Mouse (Mus musculus) lung, embryonic 16.5 days (tissue): ENCODE measurements around the gene Mydgf. TPM values are rescaled to one million over a fixed set of nuclear protein-coding genes. Genes with fewer than 3 reads are reported as not detected.

ENCODE experiments used
- ATAC-seq: fragments of 200-750 bp; cut with Nextera tagmentation; 2 replicates; pipeline ENCODE4 v1.8.0; 2017; ENCODE audit warnings: low read depth, mild to moderate bottlenecking, moderate library complexity
- H3K27ac ChIP-seq: fragments of 300-500 bp; sonication (generic); 2 replicates; pipeline ENCODE4 v1.5.1; 2014; ENCODE audit warnings: mild to moderate bottlenecking, control low read depth, low read length
- H3K27me3 ChIP-seq: fragments of 300-500 bp; sonication (generic); 2 replicates; pipeline ENCODE4 v1.6.1; 2014; ENCODE audit warnings: low read depth, low read length, mixed read lengths; ENCODE audit not compliant: control insufficient read depth, insufficient read depth
- H3K36me3 ChIP-seq: fragments of 300-500 bp; sonication (generic); 2 replicates; pipeline ENCODE4 v1.6.1; 2014; ENCODE audit warnings: low read length; ENCODE audit not compliant: control insufficient read depth, insufficient read depth
- H3K4me1 ChIP-seq: fragments of 300-500 bp; sonication (generic); replicated peaks from 2 replicates; pipeline ENCODE4 v1.6.1; 2014; ENCODE audit warnings: low read length, mixed read lengths; ENCODE audit not compliant: control insufficient read depth, insufficient read depth
- H3K4me2 ChIP-seq: fragments of 300-500 bp; sonication (generic); 2 replicates; pipeline ENCODE4 v1.6.1; 2014; ENCODE audit warnings: low read depth, low read length, control low read depth
- H3K4me3 ChIP-seq: fragments of 300-500 bp; sonication (generic); 2 replicates; pipeline ENCODE4 v1.5.1; 2014; ENCODE audit warnings: mild to moderate bottlenecking, low read length, control low read depth
- H3K9ac ChIP-seq: fragments of 300-500 bp; sonication (generic); 2 replicates; pipeline ENCODE4 v1.6.1; 2014; ENCODE audit warnings: low read length, control low read depth
- H3K9me3 ChIP-seq: fragments of 300-500 bp; sonication (generic); 2 replicates; pipeline ENCODE4 v1.6.1; 2016; ENCODE audit warnings: low read length; ENCODE audit not compliant: control insufficient read depth
- WGBS: fragments of 180-500 bp; shearing (Covaris S2); extraction: QIAGEN DNeasy Blood & Tissue Kit; methylation state at CpG from one replicate; pipeline ENCODE4 v1.1.7; 2014; 5-methylcytosine and 5-hydroxymethylcytosine counted together
- polyA plus RNA-seq: library from polyadenylated mRNA; unstranded; fragments of >200 nt; fragmentation: Nextera tagmentation; extraction: Ambion mirVana; gene quantifications from 2 replicates; pipeline ENCODE4 v1.2.1, GENCODE M21; 2015

The Mydgf gene
- polyA plus RNA-seq, 1 experiment from 2014 or later, result 93.0 TPM

DNA sequence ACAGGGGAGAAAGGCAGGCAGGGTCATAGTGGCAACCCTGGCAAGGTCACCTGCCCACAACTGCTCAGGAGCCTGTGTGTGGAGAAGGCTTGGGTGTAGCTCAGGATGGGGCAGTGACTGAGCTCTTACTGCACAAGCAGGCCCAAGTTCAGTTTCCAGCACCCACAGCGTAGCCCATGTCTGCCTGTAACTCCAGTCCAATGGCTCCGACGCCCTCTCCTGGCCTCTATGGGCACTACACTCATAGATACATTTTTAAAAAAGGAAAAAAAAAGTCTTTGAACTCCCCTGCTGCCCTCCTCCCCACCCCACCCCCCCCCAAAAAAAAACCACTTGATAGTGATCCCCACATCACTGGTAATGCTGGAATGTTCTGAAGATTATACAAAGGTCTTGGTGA is 17.9 kb upstream of the Mydgf start:
- Histone ChIP-seq H3K9me3 (no peaks in the 10 kb centered on the region), H3K36me3 (peaks cover 69% of the 10 kb centered on the region), H3K4me2 (no peak overlapping the region), H3K9ac (no peak overlapping the region), H3K4me1 (no peaks in the 10 kb centered on the region), H3K27ac (no peak overlapping the region), H3K27me3 (no peaks in the 10 kb centered on the region), H3K4me3 (no peak overlapping the region)
- 67% methylated on average over 3 of the region's 3 CpGs for WGBS
- no peak for ATAC-seq

- Histone ChIP-seq H3K9me3 (no peaks in the 10 kb centered on the region), H3K4me1 (no peaks in the 10 kb centered on the region), H3K4me2 (no peak overlapping the region), H3K36me3 (peaks cover 69% of the 10 kb centered on the region), H3K4me3 (no peak overlapping the region), H3K27me3 (no peaks in the 10 kb centered on the region), H3K9ac (no peak overlapping the region), H3K27ac (no peak overlapping the region)
- ATAC-seq, result no peak
- WGBS, result 84% methylated on average over 9 of the region's 9 CpGs
Observed at GRCm38 (mm10) chr17:56200586-56200985, 16.9 kb upstream of the Mydgf start.

GRCm38 (mm10) chr17:56196860-56197259 is 13.1 kb upstream of the Mydgf start:
- no peak overlapping the region for H3K9ac ChIP-seq
- ATAC-seq, result no peak
- H3K4me1 ChIP-seq, result no peaks in the 10 kb centered on the region
- no peak overlapping the region for H3K27ac ChIP-seq
- H3K27me3 ChIP-seq, result no peaks in the 10 kb centered on the region
- no peaks in the 10 kb centered on the region for H3K9me3 ChIP-seq
- WGBS, result 63% methylated on average over 2 of the region's 2 CpGs
- peaks cover 48% of the 10 kb centered on the region for H3K36me3 ChIP-seq
- no peak overlapping the region for H3K4me2 ChIP-seq
- no peak overlapping the region for H3K4me3 ChIP-seq

DNA sequence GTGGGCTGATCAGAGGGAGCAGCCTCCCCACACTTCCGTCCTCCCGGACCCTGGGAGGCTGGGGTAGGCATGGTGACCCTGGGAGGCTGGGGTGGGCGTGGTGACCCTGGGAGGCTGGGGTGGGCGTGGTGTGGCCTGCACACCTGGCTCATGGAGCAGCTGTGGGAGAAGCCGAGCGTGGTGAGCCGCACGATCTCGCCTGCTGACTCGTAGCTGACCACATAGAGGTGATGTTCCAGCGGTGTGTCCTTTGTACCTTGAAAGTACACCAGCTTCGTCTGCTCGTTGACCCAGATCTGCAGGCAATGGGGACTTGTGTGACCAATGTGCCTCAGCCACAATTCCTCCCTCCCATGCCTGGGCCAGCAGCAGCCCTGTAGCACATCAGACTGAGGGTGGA is 11.0 kb upstream of the Mydgf start:
- Histone ChIP-seq H3K4me1 (no peaks in the 10 kb centered on the region), H3K4me2 (no peak overlapping the region), H3K27me3 (no peaks in the 10 kb centered on the region), H3K9ac (no peak overlapping the region), H3K36me3 (peaks cover 47% of the 10 kb centered on the region), H3K9me3 (no peaks in the 10 kb centered on the region), H3K4me3 (no peak overlapping the region), H3K27ac (no peak overlapping the region)
- WGBS, result 84% methylated on average over 13 of the region's 13 CpGs
- no peak for ATAC-seq

DNA sequence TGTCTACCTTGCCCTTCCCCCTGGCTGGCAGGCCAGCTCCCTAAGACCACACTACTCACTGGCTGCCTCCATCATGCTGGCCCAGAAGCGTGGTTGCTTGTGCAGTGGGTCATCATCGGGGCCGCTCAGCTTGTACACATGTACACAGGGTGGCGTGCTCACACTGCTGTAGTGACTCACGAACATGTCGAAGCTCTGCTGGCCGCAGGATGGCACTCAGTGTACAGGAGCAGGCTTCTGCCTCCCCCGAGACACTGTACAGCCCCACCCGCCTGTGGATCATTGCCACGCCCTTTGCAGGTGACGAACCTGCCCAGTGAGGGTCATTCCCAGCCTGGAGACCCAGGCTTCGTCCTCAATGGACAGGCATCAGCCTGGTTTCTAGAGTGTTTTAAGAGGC is 10.6 kb upstream of the Mydgf start:
- no peaks in the 10 kb centered on the region for H3K27me3 ChIP-seq
- ATAC-seq, result no peak
- H3K4me1 ChIP-seq, result no peaks in the 10 kb centered on the region
- no peaks in the 10 kb centered on the region for H3K9me3 ChIP-seq
- peaks cover 47% of the 10 kb centered on the region for H3K36me3 ChIP-seq
- H3K4me2 ChIP-seq, result no peak overlapping the region
- no peak overlapping the region for H3K4me3 ChIP-seq
- H3K27ac ChIP-seq, result no peak overlapping the region
- 89% methylated on average over 12 of the region's 12 CpGs for WGBS
- no peak overlapping the region for H3K9ac ChIP-seq

GRCm38 (mm10) chr17:56191266-56191665 is 7.5 kb upstream of the Mydgf start:
- 86% methylated on average over 6 of the region's 6 CpGs for WGBS

GRCm38 (mm10) chr17:56185281-56186141 is 1.8 kb upstream of the Mydgf start:
- H3K9me3 ChIP-seq, result no peaks in the 10 kb centered on the region
- peaks cover 12% of the 10 kb centered on the region for H3K4me1 ChIP-seq
- peaks cover 25% of the 10 kb centered on the region for H3K36me3 ChIP-seq
- H3K27ac ChIP-seq, result peak overlapping the region; percentile 83
- no peaks in the 10 kb centered on the region for H3K27me3 ChIP-seq
- peak overlapping the region; percentile 13 for H3K4me2 ChIP-seq
- no peak overlapping the region for H3K4me3 ChIP-seq
- 34% methylated on average over 11 of the region's 11 CpGs for WGBS
- ATAC-seq, result peak; percentile 76
- no peak overlapping the region for H3K9ac ChIP-seq

More at GRCm38 (mm10) chr17:56191266-56191665, 7.5 kb upstream of the Mydgf start:
- no peak overlapping the region for H3K27ac ChIP-seq
- no peak overlapping the region for H3K4me2 ChIP-seq
- H3K36me3 ChIP-seq, result peaks cover 39% of the 10 kb centered on the region
- no peaks in the 10 kb centered on the region; the same call in 1 of the 2 replicates for H3K4me1 ChIP-seq
- H3K9me3 ChIP-seq, result no peaks in the 10 kb centered on the region
- H3K27me3 ChIP-seq, result no peaks in the 10 kb centered on the region
- no peak overlapping the region for H3K4me3 ChIP-seq
- no peak overlapping the region for H3K9ac ChIP-seq
- no peak for ATAC-seq

GRCm38 (mm10) chr17:56182975-56183657 is 604 bp downstream of the Mydgf start:
- WGBS, result under 1% methylated on average over 14 of the region's 14 CpGs
- no peaks in the 10 kb centered on the region for H3K27me3 ChIP-seq
- ATAC-seq, result peak; percentile 5

GRCm38 (mm10) chr17:56175416-56175815 is 8.3 kb downstream of the Mydgf start:
- Histone ChIP-seq H3K27ac (no peak overlapping the region), H3K4me1 (peaks cover 7% of the 10 kb centered on the region), H3K4me2 (no peak overlapping the region), H3K9ac (no peak overlapping the region), H3K27me3 (no peaks in the 10 kb centered on the region), H3K4me3 (no peak overlapping the region), H3K36me3 (peaks cover 9% of the 10 kb centered on the region), H3K9me3 (no peaks in the 10 kb centered on the region)
- no peak for ATAC-seq
- 94% methylated on average over 3 of the region's 3 CpGs for WGBS

More at GRCm38 (mm10) chr17:56182975-56183657, 604 bp downstream of the Mydgf start:
- peak overlapping the region; percentile 74 for H3K9ac ChIP-seq
- peak overlapping the region; percentile 83 for H3K4me2 ChIP-seq
- peak overlapping the region; percentile 39 for H3K27ac ChIP-seq
- H3K4me3 ChIP-seq, result peak overlapping the region; percentile 64
- H3K4me1 ChIP-seq, result peaks cover 12% of the 10 kb centered on the region
- peaks cover 15% of the 10 kb centered on the region for H3K36me3 ChIP-seq
- H3K9me3 ChIP-seq, result no peaks in the 10 kb centered on the region
